Mouse (Mus musculus) stomach, postnatal 0 days (tissue): ENCODE measurements around the gene Rnf24.

Experiments
- CTCF ChIP-seq: IDR thresholded peaks from 2 replicates; pipeline ENCODE4 v1.5.1; 2016; ENCODE audit warnings: antibody characterized with exemption, low read depth, mild to moderate bottlenecking, moderate library complexity
- EP300 ChIP-seq: optimal IDR thresholded peaks from 2 replicates; pipeline ENCODE3; 2016; ENCODE audit warnings: antibody characterized with exemption

- TF ChIP-seq CTCF (no peak), EP300 (no peak)
These were observed 76.0 kb downstream of the Rnf24 start for GRCm38 (mm10) chr2:131276722-131277121.
